Mouse (Mus musculus): Measurements from ENCODE around the gene Tmcc3. TPM values are rescaled to one million over a fixed set of nuclear protein-coding genes. Genes with fewer than 3 reads are reported as not detected.
A peak's percentile ranks its signal among the peaks of the same experiment; 100 is the strongest.

Gene Tmcc3
- total RNA-seq, 2 experiments from 2014 or later, result 36.8 to 41.8 TPM

DNA sequence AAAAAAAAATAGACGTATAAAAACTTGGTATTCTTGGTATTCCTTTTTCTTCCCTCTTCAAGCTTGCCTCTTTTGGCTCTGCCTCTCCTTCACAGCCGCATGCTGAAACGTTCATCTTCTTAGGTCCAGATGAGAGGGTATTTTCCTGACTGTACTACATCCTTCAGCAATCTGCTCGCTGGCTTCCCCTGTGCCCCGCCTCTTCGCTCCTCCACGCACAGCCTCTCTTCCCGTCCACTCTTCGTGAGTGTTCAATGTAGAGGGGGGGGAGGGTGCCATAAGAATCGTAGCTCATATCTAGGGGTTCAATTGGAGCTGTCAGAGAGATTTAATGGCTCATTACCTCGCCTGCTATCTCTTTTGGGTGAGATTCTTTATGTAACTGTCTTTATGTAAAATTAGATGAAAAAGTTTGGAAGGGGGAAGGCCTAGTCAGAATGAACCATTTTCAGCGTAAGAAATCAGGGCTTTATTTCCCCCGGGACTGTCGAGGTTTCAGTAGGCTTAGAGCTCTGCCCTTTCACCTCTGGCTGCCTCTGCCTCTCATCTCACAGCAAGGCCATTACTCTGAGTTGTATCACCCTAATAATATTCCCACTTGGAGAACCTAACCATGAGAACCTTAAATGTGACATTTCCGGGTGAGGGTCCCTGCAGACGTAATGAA lies 188.6 kb downstream of the Tmcc3 start:
- intact Hi-C loops (cut with DNase I), result no loop called here
- no peak for DNase-seq

DNA sequence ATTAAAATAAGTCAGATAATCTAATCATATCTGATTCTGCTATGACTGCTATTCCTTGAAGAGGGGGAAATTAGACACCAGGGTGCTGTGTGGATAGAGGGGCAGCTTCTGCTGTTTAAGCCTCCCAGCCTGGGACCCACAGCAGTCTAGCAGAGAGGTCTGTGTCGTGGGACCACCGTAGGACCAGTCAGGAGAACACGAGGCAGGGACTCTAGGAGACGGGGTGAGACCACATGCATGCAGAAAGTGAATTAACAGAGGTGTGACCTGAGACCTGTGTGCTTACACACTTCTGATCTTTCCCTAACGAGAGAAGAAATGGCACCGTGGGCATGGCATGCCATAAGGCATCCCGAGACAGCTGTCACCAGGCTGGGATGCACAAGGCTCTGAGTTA lies 189.1 kb downstream of the Tmcc3 start:
- no peak for DNase-seq
- intact Hi-C loops (cut with DNase I), result no loop called here

DNA sequence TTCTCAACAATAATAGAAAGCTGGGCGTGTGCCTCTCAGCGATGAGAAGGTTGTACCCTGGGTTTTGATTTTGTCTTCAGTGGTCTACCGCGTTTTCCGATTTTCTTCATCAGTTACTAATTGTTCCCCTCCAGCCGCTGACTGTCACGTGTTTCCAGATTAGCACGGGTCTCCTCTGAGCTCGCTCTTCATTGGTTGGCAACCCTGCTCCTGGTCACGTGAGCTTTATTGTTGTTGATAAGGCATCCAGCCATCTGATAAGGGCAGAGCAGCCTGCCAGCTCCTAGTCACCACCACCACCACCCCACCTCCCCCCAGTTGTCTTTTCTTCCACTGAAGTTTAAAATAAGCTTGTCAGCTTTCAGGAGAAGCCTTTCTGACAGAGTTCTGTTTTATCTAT lies 190.0 kb downstream of the Tmcc3 start:
- intact Hi-C loops (cut with DNase I), result no loop called here
- no peak for DNase-seq

DNA sequence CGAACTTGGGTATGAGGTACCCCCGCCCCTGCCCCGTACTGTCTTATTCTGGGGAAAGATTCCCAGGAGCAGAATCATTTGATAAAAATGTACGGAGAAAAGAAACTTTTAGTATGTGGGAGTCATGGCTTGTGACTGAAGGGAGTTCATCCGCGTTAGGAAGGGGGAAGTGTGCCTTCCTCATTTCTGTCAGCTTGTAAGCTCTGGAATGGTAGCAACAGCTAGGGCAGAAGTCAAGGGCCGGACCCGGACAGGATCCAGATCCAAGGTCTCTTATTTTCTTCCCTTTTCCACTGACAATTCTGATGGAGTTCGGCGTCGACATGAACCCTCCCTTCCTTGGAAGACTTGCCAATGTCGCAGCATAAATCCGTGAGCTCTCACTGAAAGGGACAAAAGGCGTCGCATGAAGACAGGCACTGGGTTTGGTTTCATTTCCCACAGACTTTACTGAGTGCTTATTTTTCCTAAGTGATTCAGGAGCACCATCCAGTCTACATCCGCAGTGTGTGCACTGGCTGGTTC lies 193.6 kb downstream of the Tmcc3 start:
- intact Hi-C loops (cut with DNase I), result no loop called here
- peak in 1 of 2 experiments; percentile 32 for DNase-seq

GRCm38 (mm10) chr10:94508863-94509262 lies 197.1 kb downstream of the Tmcc3 start:
- intact Hi-C loops (cut with DNase I), result no loop called here
- DNase-seq, result no peak

DNA sequence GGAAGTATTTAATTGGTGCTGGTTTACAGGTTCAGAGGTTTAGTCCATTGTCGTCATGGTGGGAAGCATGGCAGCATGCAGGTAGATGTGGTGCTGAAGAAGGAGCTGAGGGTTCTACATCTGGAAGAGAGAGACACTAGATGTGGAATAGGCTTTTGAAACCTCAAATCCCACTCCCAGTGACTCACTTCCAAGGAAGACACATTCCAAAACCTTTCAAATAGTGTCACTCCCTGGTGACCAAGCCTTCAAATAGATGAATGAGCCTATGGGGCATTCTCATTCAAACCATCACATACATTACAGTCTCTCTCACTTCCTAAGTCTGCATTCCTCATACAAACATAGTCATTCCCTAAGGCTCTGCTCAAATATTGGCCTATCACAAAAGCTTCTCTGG lies 201.0 kb downstream of the Tmcc3 start:
- no peak for DNase-seq
- intact Hi-C loops (cut with DNase I), result loop anchor here (5.0 kb wide), 2 partner anchors 50 to 85 kb away; no protein-coding TSS in a partner anchor

DNA sequence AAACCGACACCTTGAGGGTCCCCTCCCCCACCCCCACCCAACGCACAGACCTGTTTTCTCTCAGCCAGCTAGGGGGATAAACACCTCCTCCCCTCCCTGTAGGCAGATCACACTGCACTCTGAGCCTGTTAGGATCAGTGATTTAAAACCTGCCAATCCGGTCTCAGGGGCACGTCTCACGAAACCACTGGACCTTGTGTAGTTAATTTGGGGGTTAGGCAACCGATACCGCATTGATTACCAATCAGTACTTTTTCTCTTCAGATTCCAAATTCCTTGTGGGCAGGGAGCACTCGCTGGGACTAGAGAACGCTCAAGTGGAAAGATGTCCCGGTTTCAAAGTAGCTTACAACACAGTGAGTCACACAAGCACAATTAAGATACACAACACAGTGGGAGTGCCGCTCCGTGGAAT lies 202.3 kb downstream of the Tmcc3 start:
- intact Hi-C loops (cut with DNase I), result loop anchor here (2.0 to 5.0 kb wide), 6 partner anchors 19 to 105 kb away; no protein-coding TSS in a partner anchor
- DNase-seq, result no peak

GRCm38 (mm10) chr10:94514506-94515178 lies 202.9 kb downstream of the Tmcc3 start:
- DNase-seq, result peak; percentile 85 to 90
- intact Hi-C loops (cut with DNase I), result loop anchor here (1.0 to 5.0 kb wide), 8 partner anchors 20 to 106 kb away; no protein-coding TSS in a partner anchor

GRCm38 (mm10) chr10:94515179-94515545 lies 203.4 kb downstream of the Tmcc3 start:
- peak; percentile 80 to 82 for DNase-seq
- intact Hi-C loops (cut with DNase I), result loop anchor here (1.0 to 5.0 kb wide), 6 partner anchors 20 to 106 kb away; no protein-coding TSS in a partner anchor

DNA sequence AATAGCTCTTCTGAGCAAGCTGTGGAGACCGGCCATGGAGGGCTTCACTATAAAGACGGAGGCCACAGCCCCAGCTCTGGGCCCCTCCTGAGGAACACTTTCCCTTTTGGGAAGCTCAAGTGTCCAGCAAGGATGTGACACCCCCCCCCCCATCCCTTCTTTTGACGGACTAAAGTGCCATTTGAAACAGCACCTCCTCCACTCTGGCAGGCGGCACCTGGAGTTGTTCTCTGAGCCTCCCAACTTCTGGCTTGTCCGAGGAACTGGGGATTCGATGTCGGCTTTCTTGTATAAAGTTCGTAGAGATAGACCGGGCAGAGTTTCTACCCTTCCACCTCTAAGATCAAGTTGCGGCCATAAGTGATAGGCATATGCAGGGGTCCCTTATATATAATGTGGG lies 203.8 kb downstream of the Tmcc3 start:
- intact Hi-C loops (cut with DNase I), result loop anchor here (1.0 to 5.0 kb wide), 6 partner anchors 21 to 107 kb away; no protein-coding TSS in a partner anchor
- DNase-seq, result no peak

DNA sequence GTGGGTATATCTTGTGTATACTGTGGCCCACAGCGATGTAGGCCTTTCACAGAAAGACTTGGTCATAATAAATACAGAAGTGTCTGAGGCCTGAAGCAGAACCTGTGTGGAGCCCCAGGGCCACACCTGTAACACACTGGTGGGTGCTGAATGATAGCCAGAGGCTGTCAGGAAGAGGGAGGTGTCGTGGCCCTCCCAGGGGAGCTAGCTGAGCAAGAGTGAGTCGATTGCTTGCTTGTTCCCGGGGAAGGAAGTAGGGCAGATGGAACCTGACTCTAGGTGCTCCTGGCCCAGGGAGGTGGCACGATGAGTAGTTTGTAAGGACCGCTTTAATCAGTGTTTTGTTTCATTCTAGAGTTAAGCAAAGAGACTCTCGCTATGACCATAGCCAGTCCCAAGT lies 208.1 kb downstream of the Tmcc3 start:
- peak; percentile 28 to 32 for DNase-seq
- intact Hi-C loops (cut with DNase I), result loop anchor here (5.0 kb wide), 1 partner anchor 37 kb away; no protein-coding TSS in a partner anchor

DNA sequence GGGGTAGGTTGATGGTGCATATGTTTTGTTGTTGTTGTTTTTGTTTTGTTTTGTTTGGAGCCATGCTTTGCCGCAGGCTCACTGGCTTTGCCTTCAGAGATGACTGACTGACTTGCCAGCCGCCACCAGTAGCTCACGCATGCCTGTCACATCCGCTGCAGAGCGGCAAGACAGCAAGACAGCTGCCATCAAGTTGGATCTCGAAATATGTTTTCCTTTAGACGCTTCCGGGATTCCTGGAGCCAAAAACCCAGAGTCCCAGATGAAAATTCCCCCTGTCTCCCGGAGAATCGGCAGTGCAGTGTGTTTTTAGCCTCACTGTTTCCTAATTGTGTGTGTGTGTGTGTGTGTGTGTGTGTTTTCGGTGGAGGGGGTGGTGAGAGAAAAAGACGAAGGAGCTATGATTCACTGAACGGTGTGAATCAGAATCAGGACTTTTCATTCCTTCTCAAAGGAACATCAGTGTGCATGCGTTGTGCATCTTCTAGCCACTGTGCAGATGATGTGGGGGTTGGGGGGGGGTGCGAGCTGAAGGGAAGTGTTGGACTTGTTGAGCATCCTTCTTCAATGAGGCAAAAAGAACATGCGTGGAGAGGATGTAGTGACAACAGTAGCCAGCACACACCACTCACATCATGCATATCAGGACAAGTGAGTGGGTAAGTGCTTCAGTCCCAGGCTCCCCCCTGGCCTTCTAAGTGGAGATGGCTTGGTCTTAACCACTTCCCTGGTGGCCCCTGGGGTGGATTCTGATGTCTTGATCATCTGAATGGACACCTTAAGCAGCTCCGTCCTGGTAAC lies 208.8 kb downstream of the Tmcc3 start:
- peak in 1 of 2 experiments; percentile 33 for DNase-seq
- intact Hi-C loops (cut with DNase I), result no loop called here

GRCm38 (mm10) chr10:94521107-94521401 lies 209.3 kb downstream of the Tmcc3 start:
- intact Hi-C loops (cut with DNase I), result no loop called here
- no peak for DNase-seq

GRCm38 (mm10) chr10:94521776-94522175 lies 210.0 kb downstream of the Tmcc3 start:
- no peak for DNase-seq
- intact Hi-C loops (cut with DNase I), result no loop called here

- intact Hi-C loops (cut with DNase I), result no loop called here
- DNase-seq, result no peak
Observed at GRCm38 (mm10) chr10:94523297-94523696, 211.5 kb downstream of the Tmcc3 start.

DNA sequence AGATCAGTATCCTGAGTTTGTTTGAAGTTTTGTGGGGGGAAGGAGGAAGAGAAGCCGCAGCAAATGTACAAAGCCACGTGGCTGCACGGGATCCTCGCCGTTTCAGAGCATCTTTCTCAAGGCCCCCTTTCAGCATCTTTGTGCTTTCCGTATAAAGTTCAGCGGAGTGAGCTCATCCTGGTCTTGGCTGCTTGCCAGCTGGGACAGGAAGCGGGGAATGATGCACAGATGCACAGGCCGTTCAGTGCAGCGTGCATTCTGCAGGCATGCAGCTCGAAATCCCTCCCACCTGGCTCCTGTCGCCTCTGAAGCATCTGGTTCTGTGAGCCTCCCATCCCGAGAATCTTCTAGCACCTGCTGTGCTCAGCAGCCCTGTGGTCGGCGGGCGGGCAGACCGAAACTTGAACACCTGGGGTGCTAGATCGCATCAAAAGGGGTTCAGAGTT lies 212.0 kb downstream of the Tmcc3 start:
- intact Hi-C loops (cut with DNase I), result no loop called here
- peak; percentile 79 to 82 for DNase-seq

DNA sequence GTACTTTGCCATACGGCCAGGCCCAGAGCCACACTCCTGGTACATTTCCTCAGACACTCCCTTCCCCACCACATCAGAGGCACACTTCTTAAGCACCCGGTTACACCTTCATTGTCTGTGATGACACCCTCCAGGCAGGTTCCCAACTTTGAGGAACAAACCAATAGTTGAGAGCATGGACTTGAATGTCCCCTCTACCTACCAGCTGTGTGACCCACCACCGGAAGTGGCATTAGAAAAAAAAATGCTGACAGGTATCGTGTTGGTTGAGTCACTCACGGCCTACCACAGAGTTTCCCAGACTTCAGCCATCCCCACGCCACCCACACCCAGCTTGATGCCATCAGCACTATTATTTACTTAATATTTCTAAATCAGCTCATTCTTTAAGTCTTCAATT lies 213.2 kb downstream of the Tmcc3 start:
- intact Hi-C loops (cut with DNase I), result no loop called here

GRCm38 (mm10) chr10:94525784-94526183 lies 214.0 kb downstream of the Tmcc3 start:
- intact Hi-C loops (cut with DNase I), result no loop called here
- DNase-seq, result no peak

More for the DNA sequence above, 213.2 kb downstream of the Tmcc3 start:
- no peak for DNase-seq

DNA sequence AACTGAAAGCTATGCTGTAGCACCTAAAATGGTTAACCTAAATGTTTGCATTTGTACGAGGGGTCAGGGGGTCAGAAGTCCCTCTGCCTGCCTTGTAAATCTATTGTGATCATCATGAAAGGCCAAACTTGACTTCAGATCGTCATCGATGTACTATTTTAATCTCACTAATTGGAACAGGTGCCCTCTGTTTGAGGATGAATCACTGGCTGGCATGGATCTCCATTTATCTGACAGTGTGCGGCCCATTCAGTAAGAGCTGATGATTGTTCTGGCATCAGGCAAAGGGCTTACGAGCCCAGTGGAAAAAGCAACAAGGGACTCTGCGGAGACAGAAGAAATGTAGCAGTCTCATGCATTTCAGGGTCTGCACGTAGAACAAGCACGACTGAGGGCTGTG lies 215.1 kb downstream of the Tmcc3 start:
- intact Hi-C loops (cut with DNase I), result no loop called here
- DNase-seq, result no peak

- DNase-seq, result no peak
- intact Hi-C loops (cut with DNase I), result no loop called here
Observed at GRCm38 (mm10) chr10:94527248-94527647, 215.5 kb downstream of the Tmcc3 start.

DNA sequence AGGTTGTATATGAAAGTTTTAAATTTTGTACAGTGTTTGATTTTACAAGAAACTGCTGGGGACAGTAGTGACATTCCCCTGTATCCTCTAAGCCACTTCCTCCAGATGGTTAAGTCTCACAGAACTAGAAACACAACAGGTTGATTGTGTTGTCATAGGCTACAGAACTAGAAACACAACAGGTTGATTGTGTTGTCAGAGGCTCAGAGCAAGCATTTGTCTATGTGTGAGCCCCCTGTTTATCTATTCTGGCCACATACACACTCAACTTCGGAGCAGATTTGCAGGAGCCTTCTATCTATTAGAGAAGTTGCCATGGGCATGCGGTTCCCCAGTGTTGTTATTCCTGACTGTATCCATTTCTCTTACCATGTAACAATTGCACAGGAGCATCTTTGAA lies 218.3 kb downstream of the Tmcc3 start:
- no peak for DNase-seq
- intact Hi-C loops (cut with DNase I), result no loop called here

Data from heart, postnatal 14 days (tissue).